Mouse (Mus musculus) spleen, postnatal 10 days (tissue): ENCODE measurements at regions not wholly inside any gene's neighbourhood (a gene's known extent, or its start where the extent isn't known, plus 50 kb on each side); places are given as distances from the start of the nearest gene placed in this dataset.

Experiments used
- DNase-seq, 2 experiments: peaks; one replicate each; pipeline ENCODE4 v3.0.0; 2021 to 2022; ENCODE audit warnings: low spot score in 2 of 2

DNA sequence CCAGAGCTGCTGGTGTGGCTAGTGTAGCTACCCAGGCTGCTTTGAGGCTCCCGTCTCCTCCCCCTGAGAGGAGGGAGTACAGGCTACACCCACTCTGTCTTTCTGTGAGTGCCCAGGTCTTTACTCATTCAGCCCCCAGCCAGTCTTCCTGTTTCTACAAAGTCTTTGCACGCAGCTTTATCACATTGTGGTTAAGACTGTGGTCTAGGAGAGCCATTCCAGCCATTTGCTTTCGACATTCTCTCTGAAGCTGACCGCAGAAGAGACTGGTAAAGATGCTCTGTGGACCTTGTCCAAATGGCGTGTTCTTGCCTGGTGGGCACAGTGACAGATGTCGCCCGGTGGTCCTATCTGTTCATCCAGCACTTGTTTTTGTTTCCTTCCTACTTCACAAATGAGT, 62.0 kb downstream of the Tpra1 start:
- no peak for DNase-seq

DNA sequence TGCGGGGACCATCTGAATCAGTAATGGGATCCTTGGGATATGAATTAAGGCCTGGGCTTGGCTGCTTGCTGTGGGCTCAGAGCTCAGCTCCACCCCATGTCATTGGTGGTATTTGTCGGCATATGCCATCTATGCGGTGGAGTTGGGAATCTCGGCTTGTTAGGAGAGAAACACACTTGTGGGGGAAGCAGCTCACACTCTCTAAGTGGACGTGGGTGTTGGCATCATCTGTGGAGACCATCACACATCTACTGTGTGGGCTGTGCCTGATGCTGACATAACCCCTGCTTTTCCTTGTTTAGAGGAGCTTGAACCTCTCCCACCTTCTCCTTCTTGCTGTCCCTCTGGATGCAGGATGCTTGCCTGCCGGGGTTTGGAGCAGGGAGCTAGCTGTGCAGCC, 62.9 kb downstream of the Tpra1 start:
- no peak for DNase-seq

DNA sequence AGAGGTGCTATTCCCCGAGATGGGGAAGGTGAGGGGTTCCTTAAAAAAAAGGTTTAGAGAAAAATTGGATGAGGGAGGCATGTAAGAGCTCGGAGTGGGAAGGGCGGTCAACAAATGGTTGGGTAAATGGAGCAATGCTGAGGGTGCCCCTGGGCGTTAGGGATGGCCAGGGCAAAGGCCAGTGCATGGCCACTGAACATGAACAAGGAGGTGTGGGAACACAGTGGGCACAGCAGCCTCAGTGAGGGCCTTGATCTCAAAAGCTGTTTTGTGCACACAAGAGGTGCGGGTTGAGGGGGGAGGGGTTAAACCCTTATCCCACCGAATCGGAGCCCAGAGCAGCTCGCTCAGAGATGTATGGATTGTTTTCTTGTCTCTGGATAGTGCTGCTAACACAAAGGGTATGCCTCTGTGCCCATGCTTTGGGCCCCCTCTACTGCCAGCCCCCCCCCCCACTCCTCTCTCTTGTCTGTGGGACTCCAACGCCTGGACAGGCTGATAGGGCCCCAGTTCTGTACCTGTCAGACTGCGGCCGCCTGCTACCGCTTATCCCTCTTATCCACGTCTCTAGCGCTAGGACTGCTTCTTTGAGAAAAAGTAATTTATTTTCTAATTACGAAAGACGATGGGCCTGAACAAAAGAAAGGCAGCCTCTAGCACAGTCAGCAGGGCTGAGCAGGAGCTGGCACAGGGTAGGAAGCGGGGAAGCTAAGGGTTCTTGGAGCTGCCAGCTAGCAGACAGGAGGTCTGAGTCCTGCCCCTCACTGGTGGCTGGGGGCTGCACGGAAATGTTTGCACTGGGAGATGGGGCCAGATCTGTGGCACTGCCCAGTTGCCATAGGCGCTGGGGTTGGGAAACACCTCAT, 63.5 kb downstream of the Tpra1 start:
- DNase-seq, result no peak

GRCm38 (mm10) chr6:88966501-88966900, 64.5 kb downstream of the Tpra1 start:
- no peak for DNase-seq

DNA sequence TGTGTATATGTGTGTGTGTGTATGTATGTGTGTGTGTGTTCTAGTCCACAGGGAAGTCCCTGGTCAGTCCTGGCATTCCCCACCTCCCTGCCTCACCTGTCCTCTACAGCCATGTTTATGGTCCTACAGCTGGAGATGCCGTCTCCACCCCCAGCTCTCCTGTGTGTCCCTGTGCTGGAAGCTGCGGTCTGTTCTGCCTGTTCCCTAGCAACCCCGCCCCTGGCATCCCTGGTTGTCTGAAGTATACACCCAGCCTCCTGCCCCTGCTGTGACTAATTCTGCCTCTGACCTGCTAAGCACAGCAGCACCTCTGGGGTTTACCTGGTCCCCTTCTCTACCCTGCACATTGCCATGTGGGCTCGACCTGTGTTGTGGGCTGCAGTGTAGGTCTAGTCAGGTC, 66.8 kb downstream of the Tpra1 start:
- no peak for DNase-seq

DNA sequence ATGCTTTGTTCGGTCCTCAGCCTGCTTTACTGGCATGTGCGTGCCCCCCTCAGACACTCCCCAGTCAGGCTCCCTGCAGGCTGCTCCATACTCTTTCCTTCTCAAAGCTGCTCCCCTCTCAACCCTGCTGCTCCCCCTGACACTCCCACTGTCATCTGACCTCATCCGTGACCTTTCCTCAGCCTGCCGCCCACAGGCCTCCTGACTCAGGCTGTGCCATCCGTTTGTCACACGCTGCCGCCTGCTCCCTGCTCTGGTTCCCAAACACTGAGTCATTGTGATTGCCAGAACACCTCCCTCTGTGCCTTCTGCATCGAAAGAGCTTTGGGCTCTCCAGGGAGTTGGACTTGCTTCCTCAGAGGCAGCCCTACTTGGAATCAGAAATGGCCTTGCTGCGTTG, 69.7 kb downstream of the Tpra1 start:
- DNase-seq, result no peak

DNA sequence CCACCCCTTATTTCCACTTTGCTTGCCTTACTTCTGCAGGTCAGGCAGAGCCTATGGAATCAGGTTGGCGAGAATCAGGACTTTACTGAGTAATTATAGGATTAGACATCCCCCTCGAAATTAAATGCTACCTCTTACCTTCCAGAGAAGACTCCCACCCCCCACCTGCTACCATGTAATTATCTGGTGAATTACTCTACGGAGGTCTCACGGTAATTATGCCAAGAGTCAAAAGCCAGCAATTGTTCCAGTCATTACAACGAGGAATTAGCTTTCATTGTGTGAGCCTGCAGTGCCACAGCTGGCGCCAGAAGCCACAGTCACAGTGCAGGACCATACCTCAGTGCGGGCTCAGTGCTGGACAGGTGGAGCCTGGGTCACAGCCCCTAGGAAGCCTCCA, 72.4 kb downstream of the Tpra1 start:
- DNase-seq, result no peak

- DNase-seq, result no peak
These were observed 74.5 kb downstream of the Tpra1 start for GRCm38 (mm10) chr6:88976581-88976980.

GRCm38 (mm10) chr6:88976994-88977393, 74.9 kb downstream of the Tpra1 start:
- no peak for DNase-seq

GRCm38 (mm10) chr6:88978970-88979369, 76.9 kb downstream of the Tpra1 start:
- DNase-seq, result no peak

- peak in 1 of 2 experiments; percentile 56 for DNase-seq
These were observed 78.1 kb downstream of the Tpra1 start for GRCm38 (mm10) chr6:88980112-88980511.

DNA sequence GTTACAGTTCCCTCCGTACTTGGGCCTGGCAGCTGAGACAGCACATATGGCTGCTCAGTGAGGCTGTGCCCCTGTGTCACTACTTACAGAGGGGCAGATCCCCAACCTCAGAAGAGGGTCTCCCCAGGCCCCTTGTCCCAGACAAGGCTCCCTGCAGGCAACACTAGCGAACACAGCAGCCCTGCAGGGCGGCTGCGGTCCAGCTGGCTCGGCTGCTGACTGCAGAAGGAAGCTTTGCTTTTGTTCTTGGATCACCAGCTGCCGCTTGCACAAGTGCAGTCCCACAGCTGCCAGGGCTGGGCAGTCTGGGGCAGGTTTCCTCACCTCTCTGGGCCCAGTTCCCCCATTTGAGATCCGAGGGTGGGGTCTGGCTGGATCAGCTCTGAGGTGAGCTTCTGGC, 79.5 kb downstream of the Tpra1 start:
- DNase-seq, result no peak

DNA sequence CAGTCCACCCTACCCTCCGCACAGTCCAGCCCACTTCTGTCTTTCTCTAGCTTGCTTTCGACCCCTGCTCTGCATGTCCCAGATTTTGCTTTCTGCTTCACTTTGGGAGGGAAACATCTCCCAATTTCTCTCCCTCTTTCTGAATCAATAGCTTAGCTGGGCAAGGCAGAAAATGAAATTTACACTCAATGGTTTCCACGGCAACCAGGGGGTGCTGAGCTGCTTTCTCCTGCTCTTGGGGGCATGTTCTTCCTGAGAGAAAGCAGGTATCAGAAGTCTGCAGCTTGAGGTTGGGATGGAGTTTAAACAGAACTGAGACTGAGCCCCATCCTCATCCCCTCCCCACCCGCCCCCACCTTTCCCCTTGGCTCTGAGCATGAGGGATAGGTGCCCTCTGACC, 82.1 kb downstream of the Tpra1 start:
- DNase-seq, result no peak

DNA sequence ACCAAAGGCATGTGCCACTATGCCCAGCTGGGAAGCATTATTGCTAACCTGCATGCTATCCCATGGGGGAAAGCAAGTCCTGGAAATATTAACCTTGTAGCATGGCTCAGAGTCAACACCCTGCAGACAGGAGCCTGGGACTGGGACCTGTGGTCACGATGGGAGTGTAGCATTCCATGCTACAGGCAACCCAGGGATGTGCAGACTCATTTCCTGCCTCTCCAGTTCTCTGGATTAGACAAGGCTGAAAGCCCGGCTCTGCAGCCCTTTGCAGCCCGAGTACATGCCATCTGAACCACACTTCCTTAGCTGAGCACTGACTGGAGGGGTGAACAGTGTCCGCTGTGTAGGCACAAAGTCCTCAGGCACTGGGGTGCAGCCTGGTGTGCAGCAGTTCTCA, 82.8 kb downstream of the Tpra1 start:
- no peak for DNase-seq

- no peak for DNase-seq
These were observed 86.5 kb downstream of the Tpra1 start for GRCm38 (mm10) chr6:88988551-88988950.

DNA sequence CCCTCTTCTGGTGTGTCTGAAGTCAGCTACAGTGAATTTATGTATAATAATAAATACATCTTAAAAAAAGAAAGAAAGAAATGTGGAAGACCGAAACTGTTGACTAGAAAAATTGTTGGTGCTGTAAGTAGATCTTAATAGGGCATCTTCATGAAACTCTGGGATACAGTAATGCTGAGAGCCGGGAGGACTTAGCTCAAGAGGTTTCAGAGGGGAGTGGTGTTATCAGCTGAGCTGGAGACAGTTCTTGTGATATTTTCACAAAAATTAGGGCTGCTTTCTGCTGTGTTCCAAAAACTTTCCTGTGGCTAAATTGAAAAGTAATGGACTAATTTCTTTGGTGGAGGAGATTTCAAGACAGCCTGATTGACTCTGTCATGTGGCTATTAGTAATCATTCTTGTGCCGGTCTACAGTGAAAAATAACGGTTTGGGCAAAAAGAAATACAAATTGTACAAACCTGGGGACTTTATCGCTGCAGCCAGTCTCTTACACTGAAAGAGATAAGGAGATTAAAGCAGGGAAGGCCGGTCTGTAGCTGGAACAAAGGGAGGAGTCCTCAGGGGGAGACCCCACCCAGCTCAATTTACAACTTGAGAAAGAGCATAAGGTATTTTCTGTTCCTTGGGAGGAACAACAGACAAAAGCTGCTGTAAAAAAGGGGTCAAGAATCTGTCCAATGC, 87.7 kb downstream of the Tpra1 start:
- no peak for DNase-seq

GRCm38 (mm10) chr6:88990300-88990685, 88.2 kb downstream of the Tpra1 start:
- no peak for DNase-seq

- no peak for DNase-seq
These were observed 93.0 kb downstream of the Tpra1 start for GRCm38 (mm10) chr6:88995077-88995476.

DNA sequence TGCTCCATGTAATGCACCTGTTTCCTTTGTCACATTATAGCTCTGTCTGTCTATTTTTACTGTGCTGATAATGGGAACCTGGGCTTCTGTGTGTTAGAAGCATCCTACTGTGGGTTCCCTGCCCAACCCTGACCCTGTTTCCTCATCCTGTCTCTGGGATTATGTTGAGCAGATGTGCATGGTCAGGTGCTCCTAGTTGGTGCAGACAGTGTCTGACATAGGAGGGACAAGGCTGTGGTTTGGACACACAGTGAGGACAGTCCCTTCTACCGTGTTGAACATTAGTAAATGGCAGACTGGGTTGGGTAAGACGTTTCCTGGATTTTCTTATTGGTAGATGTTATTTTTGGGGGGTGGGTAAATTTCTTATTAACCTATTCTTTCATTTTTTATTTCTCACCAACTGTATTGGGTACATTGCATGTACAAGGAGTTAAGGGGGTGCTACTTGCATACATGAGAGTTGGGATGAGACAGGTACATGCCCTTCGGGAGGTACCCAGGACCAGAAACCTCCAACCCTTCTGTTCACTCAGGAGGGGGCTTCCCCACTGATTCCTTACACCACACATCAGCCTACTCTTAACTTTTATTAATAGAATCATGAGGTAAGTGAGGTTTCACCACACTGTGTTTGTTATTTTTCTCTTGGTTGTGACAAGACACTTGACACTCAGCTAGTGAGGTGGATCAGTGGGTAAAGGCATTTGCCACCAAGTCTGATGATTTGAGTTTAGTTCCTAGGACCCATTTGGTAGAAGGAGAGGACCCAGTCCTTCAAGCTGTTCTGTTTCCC, 97.1 kb downstream of the Tpra1 start:
- no peak for DNase-seq

GRCm38 (mm10) chr6:89000359-89000758, 98.3 kb downstream of the Tpra1 start:
- peak in 1 of 2 experiments; percentile 40 for DNase-seq

GRCm38 (mm10) chr6:89003197-89003923, 101.3 kb downstream of the Tpra1 start:
- no peak for DNase-seq

- DNase-seq, result no peak
These were observed 103.0 kb downstream of the Tpra1 start for GRCm38 (mm10) chr6:89005094-89005493.
